Mouse (Mus musculus) gastrocnemius, postnatal 4 days (tissue): Measurements from ENCODE around the gene Dnajb13. TPM values are rescaled to one million over a fixed set of nuclear protein-coding genes. Genes with fewer than 3 reads are reported as not detected.
A peak's percentile ranks its signal among the peaks of the same experiment; 100 is the strongest.
"Not testable (repeated sequence)": the region's sequence is repeated elsewhere in the genome, so short reads cannot be mapped to it uniquely, and the experiment has no call there.

Experiments used
- DNase-seq, 2 experiments: peaks; one replicate each; pipeline ENCODE4 v3.0.0; 2021 to 2022; ENCODE audit warnings: low spot score in 2 of 2, mixed read lengths in 2 of 2
- total RNA-seq, 2 experiments: library from RNA; stranded (reverse); gene quantifications; 2 replicates each; pipeline ENCODE4 v1.2.3; 2021

The Dnajb13 gene
- total RNA-seq, 2 experiments from 2014 or later, result 0.18 to 0.20 TPM

DNA sequence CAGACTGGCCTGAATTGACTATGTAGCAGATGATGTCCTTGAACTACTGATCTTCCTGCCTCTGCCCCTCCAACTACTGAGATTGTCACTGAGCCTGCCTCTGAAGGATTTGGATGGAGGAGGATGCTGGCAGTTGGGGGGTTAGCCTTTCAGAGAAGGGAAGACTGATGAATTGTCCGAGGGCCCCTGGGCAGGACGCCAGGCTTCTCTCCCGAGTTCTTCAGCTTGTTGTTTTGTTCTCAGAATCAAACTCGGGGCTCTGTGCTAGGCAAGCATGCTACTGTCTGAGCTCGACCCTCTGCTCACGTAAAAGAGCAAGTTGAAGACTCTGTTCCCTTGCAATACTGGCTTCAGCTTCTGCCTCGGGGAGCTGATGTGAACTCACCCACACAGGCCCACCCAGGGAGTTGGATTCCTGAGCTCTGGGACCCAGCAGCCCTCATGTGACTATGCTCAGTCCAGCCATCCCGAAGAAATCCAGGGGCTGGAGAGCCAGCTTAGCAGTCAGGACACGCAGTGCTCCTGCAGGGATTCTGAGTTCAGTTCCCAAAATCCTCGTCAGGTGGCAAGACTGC lies 26.2 kb downstream of the Dnajb13 start:
- DNase-seq, result peak in 1 of 2 experiments; percentile 51

DNA sequence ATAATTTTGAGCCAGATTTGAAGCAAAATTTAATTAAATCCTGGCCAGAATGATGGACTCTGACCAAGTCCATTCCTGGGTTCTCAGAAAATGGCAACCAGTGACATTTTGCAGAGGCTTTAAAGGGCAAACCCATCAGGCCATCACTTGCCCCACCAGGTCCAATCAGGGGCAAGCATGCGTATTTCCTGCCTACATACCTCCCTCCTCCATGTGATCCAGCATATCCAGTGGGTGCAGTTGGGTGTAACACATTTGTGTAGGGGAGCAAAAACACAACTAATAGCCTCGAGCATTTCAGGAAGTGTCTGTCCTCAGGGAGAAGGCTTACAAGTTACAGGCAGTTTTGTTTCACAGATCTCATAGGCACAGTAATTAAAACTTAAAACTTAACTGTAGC lies 27.5 kb downstream of the Dnajb13 start:
- no peak for DNase-seq

DNA sequence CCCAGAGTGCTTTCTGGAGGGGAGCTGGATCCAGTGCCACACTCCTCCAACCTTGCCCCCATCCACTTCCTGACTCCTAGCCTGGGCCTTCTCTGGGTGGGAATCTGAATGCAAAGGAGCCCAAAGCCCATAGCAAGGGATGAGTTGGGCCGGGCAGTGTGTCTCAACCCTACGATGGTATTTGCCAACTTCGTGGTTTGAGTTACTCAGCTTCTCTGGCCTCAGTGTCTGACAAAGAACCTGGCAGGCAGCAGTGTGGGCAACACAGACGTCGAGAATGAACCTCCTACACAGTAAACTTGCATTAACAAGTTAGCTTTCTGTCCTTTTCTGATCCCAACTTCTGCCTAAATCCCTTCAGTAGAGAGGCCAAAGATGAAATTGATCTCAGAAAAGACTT lies 30.3 kb downstream of the Dnajb13 start:
- DNase-seq, result no peak

DNA sequence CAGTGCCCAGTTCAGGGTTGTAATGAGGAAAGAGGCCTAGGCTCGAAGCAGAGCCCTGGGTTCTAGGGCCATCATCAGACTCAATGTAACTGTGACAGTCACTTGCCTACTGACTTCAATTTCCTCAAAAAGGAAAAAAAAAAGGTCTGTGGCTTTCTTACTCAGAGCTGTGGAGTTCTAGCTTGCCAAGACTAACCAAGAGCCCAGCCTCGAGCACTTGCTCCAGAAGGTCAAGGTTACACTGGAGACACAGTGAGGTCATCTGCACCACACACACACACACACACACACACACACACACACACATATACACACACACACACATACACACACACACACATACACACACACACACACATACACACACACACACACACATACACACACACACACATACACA lies 32.7 kb downstream of the Dnajb13 start:
- not testable (repeated sequence) for DNase-seq

DNA sequence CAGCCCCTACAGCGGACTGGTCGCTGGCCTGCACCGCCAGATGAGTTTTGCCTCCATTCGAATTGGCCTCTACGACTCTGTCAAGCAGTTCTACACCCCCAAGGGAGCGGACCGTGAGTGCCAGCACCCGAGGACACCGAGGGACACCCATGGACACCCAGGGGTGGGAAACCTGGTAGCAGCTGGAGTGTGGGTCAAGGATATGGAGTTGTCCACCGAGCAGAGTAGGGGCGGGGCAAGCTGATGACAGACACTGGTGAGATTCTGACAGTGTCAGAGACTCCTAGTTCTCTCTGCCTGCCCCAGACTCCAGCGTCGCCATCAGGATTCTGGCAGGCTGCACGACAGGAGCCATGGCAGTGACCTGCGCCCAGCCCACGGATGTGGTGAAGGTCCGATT lies 34.6 kb downstream of the Dnajb13 start:
- DNase-seq, result no peak

DNA sequence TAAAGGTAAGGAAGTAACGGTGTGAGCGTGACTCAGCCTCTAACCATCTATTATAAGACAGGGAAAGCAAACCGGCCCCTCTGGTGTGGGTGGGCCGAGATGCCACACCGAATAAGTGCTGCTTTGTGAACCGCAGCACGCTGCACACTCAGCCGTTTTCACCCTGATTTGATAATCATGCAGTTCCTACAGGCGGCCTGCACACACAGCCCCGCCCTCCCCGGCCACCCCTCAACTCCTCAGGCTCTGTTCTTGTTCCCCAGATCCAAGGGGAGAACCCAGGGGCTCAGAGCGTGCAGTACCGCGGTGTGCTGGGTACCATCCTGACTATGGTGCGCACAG lies 35.0 kb downstream of the Dnajb13 start:
- DNase-seq, result no peak

DNA sequence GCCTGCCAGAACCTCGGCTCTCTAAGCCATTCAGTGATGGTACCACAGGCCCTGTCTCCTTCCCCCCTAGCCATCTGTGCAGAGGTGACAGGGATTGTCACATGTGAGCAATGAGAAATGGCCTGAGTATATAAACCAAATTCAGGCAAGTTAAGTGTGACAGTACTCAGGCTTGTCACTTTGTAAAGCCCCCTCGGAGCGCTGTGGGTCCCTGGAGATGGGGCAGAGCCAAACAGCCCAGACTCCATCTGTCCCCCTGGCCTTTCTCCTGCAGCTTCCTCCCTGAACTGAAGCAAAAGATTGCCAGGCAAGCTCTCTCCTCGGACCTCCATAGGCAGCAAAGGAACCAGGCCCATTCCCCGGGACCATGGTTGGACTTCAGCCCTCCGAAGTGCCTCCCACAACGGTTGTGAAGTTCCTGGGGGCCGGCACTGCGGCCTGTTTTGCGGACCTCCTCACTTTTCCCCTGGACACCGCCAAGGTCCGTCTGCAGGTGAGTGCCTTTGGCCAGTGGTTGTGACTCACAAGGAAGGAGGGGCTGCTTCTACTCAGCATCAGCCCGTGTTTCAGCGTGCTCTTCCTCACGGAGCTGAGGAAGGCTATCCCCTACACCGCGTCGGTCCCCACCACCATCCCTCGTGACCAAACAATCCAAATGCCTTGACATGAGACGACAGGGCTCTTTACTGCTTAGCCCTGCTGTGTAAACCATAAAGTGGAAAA lies 35.5 kb downstream of the Dnajb13 start:
- DNase-seq, result no peak

DNA sequence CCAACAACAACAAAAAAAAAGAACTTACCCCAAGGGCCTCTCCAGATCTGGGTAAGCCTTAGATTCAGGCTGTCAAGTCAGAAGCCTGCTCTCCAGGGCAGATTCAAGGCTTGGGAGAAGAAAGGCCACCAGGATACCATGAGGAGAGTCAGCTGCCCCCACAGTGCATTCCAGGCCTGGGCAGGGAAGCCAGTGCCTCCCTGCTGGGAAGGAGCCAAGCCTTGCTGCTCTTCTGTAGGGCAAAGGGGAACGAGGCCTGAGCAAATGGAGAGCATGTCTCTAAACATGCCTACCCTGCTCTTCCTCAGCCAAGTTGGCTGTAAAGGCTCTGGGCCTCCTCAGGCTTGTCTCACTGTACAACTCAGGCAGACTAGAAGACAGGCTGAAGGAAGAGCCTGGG lies 40.1 kb downstream of the Dnajb13 start:
- DNase-seq, result peak in 1 of 2 experiments; percentile 60

DNA sequence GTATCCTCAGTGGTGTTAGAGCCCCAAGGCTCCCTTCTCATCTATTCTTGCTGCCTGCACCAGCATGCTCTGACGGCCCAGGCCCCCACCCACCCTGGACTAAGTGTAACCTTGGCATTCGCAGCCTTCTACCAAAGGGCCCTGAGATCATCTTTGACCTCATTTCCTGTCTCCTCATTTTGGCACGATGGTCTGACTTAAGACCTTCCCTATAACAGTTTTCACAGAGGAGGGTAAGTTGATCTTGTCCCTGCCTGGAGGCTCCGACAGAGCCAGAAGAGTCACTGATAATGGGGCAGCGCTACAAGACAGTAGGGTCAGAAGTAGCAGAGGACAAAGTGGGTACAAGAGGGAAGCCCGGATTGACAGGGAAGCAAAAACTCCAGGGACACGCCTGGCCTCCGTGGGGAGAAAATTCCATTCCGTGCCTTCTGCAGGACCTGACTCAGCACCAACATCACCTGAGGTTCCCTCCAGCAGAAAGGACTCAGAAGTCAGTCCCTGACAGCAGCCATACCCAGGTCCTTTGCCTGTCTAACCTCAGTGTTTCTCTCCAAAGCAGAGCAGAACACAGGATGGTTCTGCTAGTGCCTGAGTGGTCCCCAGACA lies 40.8 kb downstream of the Dnajb13 start:
- no peak for DNase-seq

DNA sequence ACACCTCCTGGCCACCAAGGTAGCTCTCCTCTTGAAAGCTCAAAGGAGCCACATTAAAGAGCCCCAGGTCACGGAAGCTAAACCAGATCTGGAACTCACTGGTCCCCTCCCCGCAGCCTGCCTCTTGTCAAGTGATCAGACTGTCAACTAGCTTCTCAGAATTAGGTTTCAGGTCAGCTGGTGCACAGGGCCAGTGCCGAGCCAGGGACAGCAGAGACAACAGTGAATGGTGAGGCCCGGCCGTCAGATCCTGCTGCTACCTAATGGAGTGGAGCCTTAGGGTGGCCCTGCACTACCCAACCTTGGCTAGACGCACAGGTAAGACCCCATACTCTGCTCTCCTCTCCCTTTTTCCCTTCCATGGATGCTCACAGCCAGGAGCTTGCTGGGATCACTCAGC lies 42.0 kb downstream of the Dnajb13 start, which contains the start of gene Ucp3:
Gene Ucp3 (plus strand): TSS at position 214 of the 400 bp plus-strand sequence.
- DNase-seq, result no peak

DNA sequence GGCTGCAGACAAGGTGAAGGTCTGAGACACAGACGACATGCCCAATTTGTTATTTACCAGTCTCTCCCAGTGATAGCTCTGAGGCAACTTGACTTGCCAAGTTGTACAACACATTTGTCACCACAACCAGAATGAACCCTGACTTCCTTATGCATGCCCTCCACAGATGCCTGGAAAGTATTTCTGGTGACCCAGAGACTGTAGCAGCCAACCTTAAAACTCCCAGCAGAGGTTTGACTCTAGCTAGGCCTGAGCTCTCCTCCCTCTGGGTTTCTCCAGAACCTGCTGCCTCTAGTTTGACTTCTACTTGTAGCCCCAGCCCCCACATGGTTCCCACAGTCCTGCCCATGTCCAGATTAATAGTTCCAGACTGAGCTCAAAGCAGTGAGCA lies 43.4 kb downstream of the Dnajb13 start:
- no peak for DNase-seq

DNA sequence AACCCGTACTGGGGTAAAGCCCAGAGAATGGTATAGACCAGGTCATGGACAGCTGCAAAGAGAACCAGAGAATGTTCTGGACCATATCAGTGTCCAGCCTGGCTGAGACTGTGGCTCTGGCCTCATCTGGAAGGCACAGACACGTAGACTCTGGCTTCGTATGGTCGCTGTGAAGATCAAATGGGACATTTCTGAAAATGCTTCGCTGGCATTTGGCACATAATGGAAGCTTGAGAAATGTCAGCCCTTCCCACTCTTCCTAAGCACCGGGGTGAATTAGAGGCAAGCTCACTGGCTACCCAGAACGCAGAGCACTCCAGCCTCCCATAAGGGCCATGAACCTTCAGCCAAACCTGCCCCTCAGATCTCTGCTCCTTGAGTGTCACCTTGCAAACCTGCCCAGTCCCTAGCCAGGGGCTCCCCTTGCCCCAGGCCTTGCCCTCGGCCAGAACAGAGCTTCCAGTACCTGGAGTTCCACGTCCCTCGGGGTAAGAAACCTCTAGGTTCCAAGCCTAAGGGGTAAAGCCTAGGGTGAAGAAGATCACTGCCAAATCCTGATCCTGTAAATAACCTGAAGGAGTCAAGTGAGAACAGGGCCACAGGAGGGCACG lies 43.9 kb downstream of the Dnajb13 start:
- DNase-seq, result no peak

DNA sequence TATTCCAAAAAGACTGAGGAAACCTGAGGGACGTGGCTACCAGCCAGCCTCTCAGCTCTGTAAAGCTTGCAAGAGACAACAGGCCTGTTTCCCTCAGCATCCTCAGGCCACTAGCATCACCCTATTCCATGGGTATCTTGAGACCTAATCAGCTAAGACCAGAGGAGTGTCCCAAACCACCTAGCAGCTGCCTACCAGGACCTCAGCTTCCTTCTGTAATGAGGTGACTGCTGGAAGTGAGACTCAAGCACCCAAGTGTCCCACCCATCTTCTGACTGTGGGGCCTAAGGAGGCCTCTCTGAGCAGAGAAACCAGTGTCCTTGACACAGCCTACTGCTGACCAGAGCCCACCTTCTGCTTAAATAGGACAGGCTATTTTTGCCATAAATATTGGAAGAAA lies 45.3 kb downstream of the Dnajb13 start:
- DNase-seq, result no peak

DNA sequence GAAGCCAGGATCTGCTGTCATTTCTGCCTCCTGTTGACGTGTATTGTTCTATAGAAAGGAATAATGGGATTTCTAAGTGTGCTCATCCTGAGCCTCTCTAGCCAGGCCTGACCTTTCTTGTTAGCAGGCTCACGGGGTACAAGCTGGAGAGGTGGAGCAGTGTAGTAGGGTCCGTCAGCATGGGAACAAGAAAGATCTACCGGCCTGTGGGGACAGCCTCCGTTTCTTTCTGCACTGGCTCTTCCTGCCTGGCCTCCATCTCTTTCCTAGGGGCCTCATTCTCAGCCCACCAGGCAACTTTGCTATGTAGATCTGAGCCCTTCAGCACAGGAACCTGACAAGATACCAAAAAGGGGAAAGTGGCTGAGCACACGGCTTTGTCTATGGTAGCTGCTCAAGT lies 46.0 kb downstream of the Dnajb13 start:
- DNase-seq, result no peak

DNA sequence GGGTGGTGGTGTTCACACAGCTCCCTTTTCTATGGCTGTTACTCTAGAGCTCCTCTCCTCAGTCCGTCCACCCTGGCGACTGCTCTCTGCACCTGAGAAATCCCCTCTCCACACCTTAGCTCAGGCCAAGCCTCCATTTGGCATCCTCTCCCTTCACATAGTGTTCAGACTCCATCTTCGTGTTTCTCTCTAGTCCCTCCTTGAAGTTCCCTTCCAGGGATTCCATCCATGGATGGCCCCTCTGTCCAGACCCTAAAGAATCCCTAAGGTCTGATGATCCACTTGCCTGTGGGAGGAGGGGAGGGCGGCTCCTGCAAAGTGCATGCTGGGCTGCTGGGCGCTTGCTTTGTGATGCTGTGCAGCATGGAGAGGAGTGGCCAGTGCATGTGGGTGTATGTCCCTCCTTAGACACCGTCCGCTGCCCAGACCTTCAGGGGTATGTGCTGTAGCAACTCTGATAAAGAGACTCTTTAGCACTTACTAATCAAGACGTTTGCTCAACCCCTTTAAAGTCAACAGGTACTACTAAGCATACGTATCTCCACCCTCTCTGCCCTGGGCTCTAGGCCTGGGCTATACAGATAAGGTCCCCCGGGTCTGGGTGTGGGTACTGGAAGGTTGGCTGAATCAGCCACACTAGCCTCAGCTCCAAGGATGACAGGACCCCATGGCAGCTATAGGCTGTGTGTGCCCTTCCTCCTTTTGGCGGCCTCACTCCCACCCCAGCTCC lies 47.8 kb downstream of the Dnajb13 start:
- no peak for DNase-seq

DNA sequence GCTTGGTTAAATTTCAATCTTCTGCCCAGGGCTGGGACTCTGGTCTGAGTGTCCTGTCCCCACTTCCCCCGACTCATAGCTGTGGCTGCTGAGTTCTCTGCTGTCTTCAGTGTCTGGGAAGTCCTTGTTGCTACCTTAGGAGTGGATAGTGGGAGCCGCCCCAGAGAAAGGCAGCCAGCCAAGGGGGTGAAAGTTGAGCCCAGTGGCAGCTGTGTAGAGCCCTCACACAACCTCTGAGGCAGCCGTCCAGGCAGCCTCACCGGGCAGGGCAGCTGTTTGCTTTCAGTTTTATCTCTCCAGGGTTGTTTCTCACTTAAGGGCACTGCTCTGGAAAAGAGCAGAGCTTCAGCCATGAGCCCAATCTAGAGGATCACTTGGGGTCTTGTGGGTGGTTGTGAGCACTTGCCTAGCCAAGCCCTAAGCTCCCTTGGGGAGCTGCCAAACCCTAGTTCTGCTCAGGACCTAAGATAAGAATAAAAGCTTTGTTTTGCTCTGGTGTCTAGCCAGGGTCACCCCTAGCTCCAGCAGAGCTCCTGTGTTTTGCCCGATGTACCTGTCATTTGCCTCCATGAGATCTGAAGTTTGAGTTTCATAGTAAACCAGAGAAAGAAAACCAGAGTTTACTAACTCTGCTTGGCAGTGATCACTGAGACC lies 49.0 kb downstream of the Dnajb13 start:
- DNase-seq, result peak; percentile 67 to 86

DNA sequence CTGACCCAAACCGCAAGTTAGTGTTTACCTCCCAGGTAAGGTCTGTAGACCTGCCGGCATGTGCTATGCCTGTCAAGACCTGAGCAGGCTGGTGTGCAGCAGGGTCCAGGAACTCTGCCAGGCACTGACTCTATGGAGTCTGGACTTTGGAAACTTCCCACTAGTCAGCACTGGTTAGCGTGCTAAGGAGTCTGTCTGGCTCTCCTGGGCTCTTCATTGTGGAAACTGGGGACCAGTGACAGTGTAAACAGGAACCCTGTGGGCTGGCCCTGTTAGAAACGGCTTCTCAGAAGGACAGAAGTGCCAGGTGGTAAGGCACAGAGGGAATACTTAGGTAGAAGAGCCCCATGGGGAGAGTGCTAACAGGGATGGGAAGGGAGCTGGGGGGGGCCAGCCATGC lies 49.5 kb downstream of the Dnajb13 start:
- DNase-seq, result no peak

DNA sequence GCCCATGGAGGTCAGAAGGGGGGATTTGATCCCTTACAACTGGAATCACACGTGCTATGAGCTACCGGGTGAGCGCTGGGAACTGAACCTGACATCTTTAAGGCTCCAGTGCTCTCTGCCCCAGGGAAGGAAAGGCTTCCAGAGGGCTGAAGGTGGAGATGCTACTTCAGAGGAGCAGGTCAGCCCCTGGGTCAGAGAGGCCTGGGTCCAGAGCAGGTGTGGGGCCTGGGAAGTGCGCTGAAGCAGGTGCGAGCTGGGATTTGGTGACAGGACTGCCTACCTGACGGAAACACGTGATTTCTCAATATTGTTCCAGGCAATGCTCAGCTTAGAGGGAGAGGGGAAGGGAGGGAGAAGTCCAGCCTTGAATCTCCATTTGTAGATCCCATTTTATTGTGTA lies 50.5 kb downstream of the Dnajb13 start:
- no peak for DNase-seq

DNA sequence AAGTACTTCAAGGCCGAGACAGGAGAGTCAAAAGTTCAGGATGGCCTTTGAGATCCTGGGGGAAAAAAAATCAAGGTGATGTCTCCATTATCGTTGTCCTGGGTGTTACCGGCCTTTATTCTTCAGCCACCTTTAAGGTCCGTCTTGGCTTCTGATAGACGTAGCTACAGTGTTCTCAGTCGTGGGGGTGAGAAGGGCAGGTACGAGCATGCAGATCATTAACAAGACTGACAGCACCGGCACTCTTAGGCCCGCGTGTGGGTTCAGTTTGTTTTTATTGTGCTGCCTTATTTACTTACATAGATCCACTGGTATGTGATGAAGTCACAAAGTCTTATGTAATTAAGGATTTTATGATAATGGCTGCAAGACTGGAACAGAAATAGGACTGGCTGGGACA lies 51.0 kb downstream of the Dnajb13 start:
- DNase-seq, result no peak

DNA sequence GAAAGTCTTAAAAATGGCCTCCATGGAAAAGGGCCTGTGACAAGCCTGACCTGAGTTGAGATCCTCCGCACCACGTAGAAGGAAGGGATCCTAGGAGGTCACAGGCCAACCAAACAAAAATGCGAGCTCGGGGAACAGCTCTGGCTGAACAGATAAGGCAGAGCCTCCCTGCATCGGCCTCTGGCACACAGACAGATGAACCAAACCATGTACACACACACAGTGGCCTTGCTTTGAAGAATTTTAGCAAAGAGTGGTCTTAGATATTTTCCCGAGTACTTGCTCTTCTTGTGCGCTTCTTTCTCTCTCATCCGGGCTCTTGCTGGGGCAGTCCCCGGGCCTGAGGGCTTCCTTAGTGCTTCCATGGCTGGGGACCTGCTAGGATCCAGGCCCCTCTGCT lies 51.6 kb downstream of the Dnajb13 start:
- DNase-seq, result no peak

DNA sequence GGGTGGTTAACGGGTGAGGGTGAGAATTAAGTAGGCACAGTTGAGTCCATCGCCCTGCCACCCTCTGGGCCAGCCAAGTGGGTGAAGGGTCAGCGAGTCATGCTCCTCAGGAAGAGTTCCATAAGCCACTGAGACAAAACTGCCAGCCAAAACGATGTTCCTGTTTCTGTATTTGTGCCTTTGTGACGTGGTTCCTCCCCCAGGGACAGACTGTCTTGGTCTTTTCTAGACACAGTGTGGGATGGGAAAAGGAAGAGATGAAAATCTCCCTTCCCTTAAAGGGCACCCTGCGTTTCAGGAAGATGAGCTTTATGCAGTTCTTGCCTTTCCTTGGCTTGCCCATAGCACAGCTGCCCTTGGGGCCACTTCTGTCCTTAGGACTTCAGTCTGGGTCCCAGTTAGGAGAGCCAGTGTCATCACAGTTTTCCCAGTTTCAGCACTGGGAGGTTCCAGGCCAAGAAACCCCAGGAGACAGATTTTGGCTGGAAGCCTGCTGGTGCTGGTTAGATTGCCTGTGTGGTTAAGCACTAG lies 53.1 kb downstream of the Dnajb13 start:
- DNase-seq, result peak in 1 of 2 experiments; percentile 48
